Mouse (Mus musculus): ENCODE measurements around the gene Tm4sf19. TPM values are rescaled to one million over a fixed set of nuclear protein-coding genes. Genes with fewer than 3 reads are reported as not detected.

Gene Tm4sf19
- polyA plus RNA-seq (2014; fragmentation: Nextera tagmentation; extraction: Ambion mirVana), result not detected in 2 replicates

GRCm38 (mm10) chr16:32400267-32400666 lies at the start of gene Tm4sf19:
Gene Tm4sf19 (plus strand): TSS chr16:32400506.
- DNase-seq (ENCODE audit: low spot score), result no peak
- Histone ChIP-seq H3K9me3 (ENCODE audit: control insufficient read depth, low read length) (no peaks in the 10 kb centered on the region), H3K4me3 (ENCODE audit: low read depth, low read length) (no peak within 1 kb of the TSS), H3K4me2 (no peak within 1 kb of the TSS), H3K27ac (ENCODE audit: low read depth, low read length) (no peak within 1 kb of the TSS), H3K27me3 (replicated peaks; ENCODE audit: control insufficient read depth, insufficient read depth, low read length) (no peaks in the 10 kb centered on the region), H3K36me3 (ENCODE audit: control insufficient read depth, insufficient read depth, low read length) (no peaks in the 10 kb centered on the region), H3K9ac (ENCODE audit: low read depth, low read length) (no peak within 1 kb of the TSS), H3K4me1 (replicated peaks; ENCODE audit: control insufficient read depth, insufficient read depth, low read length) (no peaks in the 10 kb centered on the region; the same call in 1 of the 2 replicates)
- no peak for ATAC-seq (replicated peaks; ENCODE audit: low FRiP score)
- WGBS, result 79% methylated on average over 7 of the region's 7 CpGs

DNA sequence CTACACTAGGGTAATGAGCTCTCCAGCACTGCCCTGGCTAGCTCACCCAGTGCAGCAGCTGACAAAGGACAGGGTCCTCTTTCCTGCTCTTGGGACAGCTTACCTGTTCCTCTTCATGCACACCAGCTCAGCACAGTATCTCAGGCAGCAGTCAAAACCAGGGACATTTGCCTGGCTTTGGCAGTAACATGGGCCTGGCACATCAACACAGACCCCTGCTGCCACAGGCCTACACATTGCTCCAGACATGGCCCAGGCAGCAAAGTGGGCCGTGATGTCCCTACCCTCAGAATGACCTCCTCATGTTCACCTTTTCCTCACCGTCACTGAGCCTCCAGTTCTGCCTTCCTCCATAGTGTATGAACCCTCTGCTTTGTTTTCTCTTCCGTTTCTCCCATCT lies 49.5 kb upstream of the Tm4sf19 start:
- no peak overlapping the region for H3K4me3 ChIP-seq (ENCODE audit: low read depth, low read length)
- ATAC-seq (replicated peaks; ENCODE audit: low FRiP score), result no peak
- no peak overlapping the region; the same call in 1 of the 2 replicates for H3K27ac ChIP-seq (ENCODE audit: low read depth, low read length)
- no peak for DNase-seq (ENCODE audit: low spot score)
- no peak overlapping the region for H3K4me2 ChIP-seq
- peaks cover 9% of the 10 kb centered on the region; the same call in 1 of the 2 replicates for H3K36me3 ChIP-seq (ENCODE audit: control insufficient read depth, insufficient read depth, low read length)
- 82% methylated on average over 3 of the region's 3 CpGs for WGBS
- H3K9ac ChIP-seq (ENCODE audit: low read depth, low read length), result no peak overlapping the region
- H3K4me1 ChIP-seq (replicated peaks; ENCODE audit: control insufficient read depth, insufficient read depth, low read length), result no peaks in the 10 kb centered on the region
- H3K27me3 ChIP-seq (replicated peaks; ENCODE audit: control insufficient read depth, insufficient read depth, low read length), result no peaks in the 10 kb centered on the region
- no peaks in the 10 kb centered on the region for H3K9me3 ChIP-seq (ENCODE audit: control insufficient read depth, low read length)

DNA sequence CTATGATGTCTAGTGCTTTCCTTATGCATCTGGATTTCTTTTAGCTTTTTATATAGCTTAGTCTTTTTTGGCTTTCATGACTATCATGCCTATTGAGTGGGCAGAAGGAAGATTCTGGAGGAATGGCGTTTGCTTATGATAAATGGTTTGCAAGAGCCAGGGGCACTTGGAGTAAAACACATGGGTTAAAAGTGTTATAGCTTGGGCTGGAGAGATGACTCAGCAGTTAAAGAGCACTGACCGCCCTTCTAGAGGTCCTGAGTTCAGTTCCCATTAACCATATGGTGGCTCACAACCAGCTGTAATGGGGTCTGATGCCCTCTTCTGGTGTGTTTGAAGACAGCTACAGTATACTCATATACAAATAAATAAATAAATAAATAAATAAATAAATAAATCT lies 36.8 kb upstream of the Tm4sf19 start:
- no peaks in the 10 kb centered on the region for H3K27me3 ChIP-seq (replicated peaks; ENCODE audit: control insufficient read depth, insufficient read depth, low read length)
- H3K4me3 ChIP-seq (ENCODE audit: low read depth, low read length), result no peak overlapping the region
- no peaks in the 10 kb centered on the region for H3K4me1 ChIP-seq (replicated peaks; ENCODE audit: control insufficient read depth, insufficient read depth, low read length)
- no peak overlapping the region for H3K9ac ChIP-seq (ENCODE audit: low read depth, low read length)
- DNase-seq (ENCODE audit: low spot score) (no peak), ATAC-seq (replicated peaks; ENCODE audit: low FRiP score) (no peak)
- no peaks in the 10 kb centered on the region for H3K9me3 ChIP-seq (ENCODE audit: control insufficient read depth, low read length)
- no peak overlapping the region for H3K27ac ChIP-seq (ENCODE audit: low read depth, low read length)
- no peak overlapping the region for H3K4me2 ChIP-seq
- WGBS, result 84% methylated on average over 2 of the region's 2 CpGs
- H3K36me3 ChIP-seq (ENCODE audit: control insufficient read depth, insufficient read depth, low read length), result peaks cover 17% of the 10 kb centered on the region

- Histone ChIP-seq H3K9me3 (ENCODE audit: control insufficient read depth, low read length) (no peaks in the 10 kb centered on the region), H3K9ac (ENCODE audit: low read depth, low read length) (no peak overlapping the region), H3K4me2 (no peak overlapping the region), H3K36me3 (ENCODE audit: control insufficient read depth, insufficient read depth, low read length) (peaks cover 6% of the 10 kb centered on the region), H3K27ac (ENCODE audit: low read depth, low read length) (no peak overlapping the region), H3K4me3 (ENCODE audit: low read depth, low read length) (no peak overlapping the region), H3K27me3 (replicated peaks; ENCODE audit: control insufficient read depth, insufficient read depth, low read length) (no peaks in the 10 kb centered on the region), H3K4me1 (replicated peaks; ENCODE audit: control insufficient read depth, insufficient read depth, low read length) (no peaks in the 10 kb centered on the region)
- DNase-seq (ENCODE audit: low spot score) (no peak), ATAC-seq (replicated peaks; ENCODE audit: low FRiP score) (no peak)
- 81% methylated on average over 4 of the region's 4 CpGs for WGBS
Measured at GRCm38 (mm10) chr16:32371351-32371750, 29.0 kb upstream of the Tm4sf19 start.

DNA sequence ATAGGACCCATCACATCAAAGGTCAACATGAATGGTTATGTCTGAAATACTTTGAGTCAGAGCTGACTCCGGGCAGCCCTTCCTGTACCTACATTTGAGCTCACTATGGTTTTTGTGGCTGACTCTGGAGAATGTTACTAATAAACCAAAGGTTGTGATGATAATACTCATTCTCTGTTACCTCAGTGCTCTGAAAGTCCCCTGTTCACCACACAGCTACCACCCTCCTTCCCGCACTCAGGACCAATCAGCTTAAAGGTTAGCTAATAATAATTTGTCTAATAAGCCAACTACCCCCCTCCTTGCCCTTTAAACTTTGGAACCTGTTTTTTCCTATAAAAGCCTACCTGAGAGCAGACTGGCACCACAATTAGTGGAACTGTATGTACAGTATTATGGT lies 20.7 kb upstream of the Tm4sf19 start:
- ATAC-seq (replicated peaks; ENCODE audit: low FRiP score) (no peak), DNase-seq (ENCODE audit: low spot score) (no peak)
- Histone ChIP-seq H3K4me3 (ENCODE audit: low read depth, low read length) (no peak overlapping the region), H3K27ac (ENCODE audit: low read depth, low read length) (no peak overlapping the region), H3K9ac (ENCODE audit: low read depth, low read length) (no peak overlapping the region), H3K4me1 (replicated peaks; ENCODE audit: control insufficient read depth, insufficient read depth, low read length) (no peaks in the 10 kb centered on the region), H3K9me3 (ENCODE audit: control insufficient read depth, low read length) (no peaks in the 10 kb centered on the region), H3K36me3 (ENCODE audit: control insufficient read depth, insufficient read depth, low read length) (peaks cover 41% of the 10 kb centered on the region), H3K4me2 (no peak overlapping the region), H3K27me3 (replicated peaks; ENCODE audit: control insufficient read depth, insufficient read depth, low read length) (no peaks in the 10 kb centered on the region)
- WGBS, result 92% methylated on average over 2 of the region's 2 CpGs

- Histone ChIP-seq H3K27me3 (replicated peaks; ENCODE audit: control insufficient read depth, insufficient read depth, low read length) (no peaks in the 10 kb centered on the region), H3K4me1 (replicated peaks; ENCODE audit: control insufficient read depth, insufficient read depth, low read length) (no peaks in the 10 kb centered on the region), H3K4me3 (ENCODE audit: low read depth, low read length) (no peak overlapping the region), H3K9me3 (ENCODE audit: control insufficient read depth, low read length) (no peaks in the 10 kb centered on the region), H3K27ac (ENCODE audit: low read depth, low read length) (no peak overlapping the region), H3K4me2 (no peak overlapping the region), H3K9ac (ENCODE audit: low read depth, low read length) (no peak overlapping the region), H3K36me3 (ENCODE audit: control insufficient read depth, insufficient read depth, low read length) (peaks cover 35% of the 10 kb centered on the region)
- ATAC-seq (replicated peaks; ENCODE audit: low FRiP score) (no peak), DNase-seq (ENCODE audit: low spot score) (no peak)
Measured at GRCm38 (mm10) chr16:32382901-32383300, 17.4 kb upstream of the Tm4sf19 start.

- Histone ChIP-seq H3K9ac (ENCODE audit: low read depth, low read length) (no peak overlapping the region), H3K27me3 (replicated peaks; ENCODE audit: control insufficient read depth, insufficient read depth, low read length) (no peaks in the 10 kb centered on the region), H3K4me1 (replicated peaks; ENCODE audit: control insufficient read depth, insufficient read depth, low read length) (peaks cover 5% of the 10 kb centered on the region), H3K4me2 (no peak overlapping the region), H3K9me3 (ENCODE audit: control insufficient read depth, low read length) (no peaks in the 10 kb centered on the region), H3K36me3 (ENCODE audit: control insufficient read depth, insufficient read depth, low read length) (peaks cover 22% of the 10 kb centered on the region), H3K4me3 (ENCODE audit: low read depth, low read length) (no peak overlapping the region), H3K27ac (ENCODE audit: low read depth, low read length) (no peak overlapping the region)
- WGBS, result 61% methylated on average over 2 of the region's 2 CpGs
- ATAC-seq (replicated peaks; ENCODE audit: low FRiP score) (no peak), DNase-seq (ENCODE audit: low spot score) (no peak)
Measured at GRCm38 (mm10) chr16:32384885-32385284, 15.4 kb upstream of the Tm4sf19 start.

DNA sequence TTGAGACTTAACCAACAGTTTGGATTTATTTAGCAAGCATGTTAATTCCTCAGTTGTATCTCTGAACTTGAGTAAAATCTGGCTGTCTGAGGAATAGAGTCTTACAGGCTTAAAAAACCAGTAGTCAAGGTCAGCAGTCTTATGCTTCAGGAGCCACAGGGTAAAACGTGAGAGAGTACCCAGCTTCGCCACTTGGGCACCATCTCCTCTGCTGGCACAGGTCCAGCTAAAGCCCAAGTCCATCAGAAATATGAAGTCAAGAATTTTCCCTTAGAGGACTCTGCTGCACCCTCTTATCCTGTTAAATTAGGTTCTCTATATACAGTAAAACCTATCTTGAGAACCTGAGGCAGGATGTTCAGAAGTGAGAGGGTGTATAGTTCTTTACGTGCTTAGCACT lies 13.5 kb upstream of the Tm4sf19 start:
- Histone ChIP-seq H3K27ac (ENCODE audit: low read depth, low read length) (no peak overlapping the region), H3K9ac (ENCODE audit: low read depth, low read length) (no peak overlapping the region), H3K27me3 (replicated peaks; ENCODE audit: control insufficient read depth, insufficient read depth, low read length) (no peaks in the 10 kb centered on the region), H3K9me3 (ENCODE audit: control insufficient read depth, low read length) (no peaks in the 10 kb centered on the region), H3K4me1 (replicated peaks; ENCODE audit: control insufficient read depth, insufficient read depth, low read length) (peaks cover 6% of the 10 kb centered on the region), H3K36me3 (ENCODE audit: control insufficient read depth, insufficient read depth, low read length) (peaks cover 13% of the 10 kb centered on the region; the same call in 1 of the 2 replicates), H3K4me3 (ENCODE audit: low read depth, low read length) (no peak overlapping the region), H3K4me2 (no peak overlapping the region)
- WGBS, result 95% methylated on average over 3 of the region's 3 CpGs
- ATAC-seq (replicated peaks; ENCODE audit: low FRiP score), result no peak
- DNase-seq (ENCODE audit: low spot score), result no peak

DNA sequence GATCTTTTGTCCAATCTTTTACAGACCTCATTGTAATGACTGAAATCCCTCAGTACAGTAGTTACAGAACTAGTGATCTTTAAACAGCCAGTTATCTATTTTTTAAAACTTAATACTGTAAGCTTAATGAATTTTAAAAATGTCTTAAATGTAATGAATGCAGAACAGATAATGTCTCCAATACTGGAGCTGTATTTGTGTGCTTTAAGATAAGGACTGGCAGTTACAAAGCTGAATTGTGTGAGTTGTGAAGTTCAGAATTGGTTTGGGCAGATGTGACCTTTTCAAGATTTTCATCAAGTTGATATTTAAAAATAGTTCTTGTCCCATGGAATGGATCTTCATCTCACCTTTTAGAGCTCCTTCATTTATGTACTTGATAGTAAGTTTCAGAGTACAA lies 11.3 kb upstream of the Tm4sf19 start:
- no peak overlapping the region for H3K4me2 ChIP-seq
- no peaks in the 10 kb centered on the region for H3K9me3 ChIP-seq (ENCODE audit: control insufficient read depth, low read length)
- H3K27me3 ChIP-seq (replicated peaks; ENCODE audit: control insufficient read depth, insufficient read depth, low read length), result no peaks in the 10 kb centered on the region
- DNase-seq (ENCODE audit: low spot score), result no peak
- no peak overlapping the region for H3K4me3 ChIP-seq (ENCODE audit: low read depth, low read length)
- no peak for ATAC-seq (replicated peaks; ENCODE audit: low FRiP score)
- no peak overlapping the region for H3K9ac ChIP-seq (ENCODE audit: low read depth, low read length)
- H3K36me3 ChIP-seq (ENCODE audit: control insufficient read depth, insufficient read depth, low read length), result peaks cover 15% of the 10 kb centered on the region
- peak overlapping the region; percentile 59; the same call in 1 of the 2 replicates for H3K27ac ChIP-seq (ENCODE audit: low read depth, low read length)
- H3K4me1 ChIP-seq (replicated peaks; ENCODE audit: control insufficient read depth, insufficient read depth, low read length), result peaks cover 6% of the 10 kb centered on the region
